Mouse (Mus musculus): ENCODE data around the gene Dab1. TPM values are rescaled to one million over a fixed set of nuclear protein-coding genes. Genes with fewer than 3 reads are reported as not detected.

Dab1 gene
- polyA plus RNA-seq, 1 experiment from 2014 or later = 14.3 TPM

DNA sequence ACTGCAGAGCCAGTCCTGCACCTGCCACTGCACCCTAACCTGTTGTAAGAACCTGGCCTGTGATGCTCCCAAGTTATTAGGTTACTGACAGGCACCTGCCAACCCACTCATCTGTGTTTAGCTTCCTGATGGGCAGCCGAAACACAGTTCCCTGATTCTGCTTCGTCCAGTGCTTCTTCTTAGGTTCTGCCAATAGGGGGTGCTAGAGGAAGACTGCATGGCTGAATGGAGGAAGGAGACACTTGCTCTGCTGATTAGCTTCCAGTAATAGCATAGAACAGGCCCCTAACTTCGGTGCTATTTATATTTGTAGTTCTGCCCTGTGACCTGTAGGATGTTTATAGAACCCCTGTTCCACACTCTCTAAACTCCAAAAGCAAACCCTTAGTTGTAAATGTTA is 83.0 kb downstream of the Dab1 start:
- no peak for ATAC-seq (ENCODE audit: insufficient number of reproducible peaks, low FRiP score, low TSS enrichment, low read depth)
- 50% methylated on average over 3 of the region's 3 CpGs for WGBS
- no peak overlapping the region for H3K27ac ChIP-seq (replicated peaks)

DNA sequence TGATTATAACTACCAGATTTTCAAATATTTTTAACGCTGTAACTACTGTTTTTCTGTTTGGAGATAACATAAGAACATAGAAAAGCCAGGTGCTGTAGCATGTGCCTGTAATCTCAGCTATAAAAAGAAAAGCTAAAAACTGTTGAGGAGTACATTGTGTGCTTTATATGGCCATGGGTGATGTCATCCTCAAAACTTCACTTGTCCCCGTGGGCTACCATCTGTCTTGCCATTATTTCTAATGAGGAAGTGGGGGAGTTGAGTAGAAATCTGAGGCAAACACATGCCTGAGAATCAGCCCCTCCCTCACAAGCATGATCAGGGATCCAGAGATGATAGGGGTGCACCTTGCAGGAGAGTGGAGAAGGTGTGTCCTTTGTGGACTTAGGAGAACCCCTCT is 85.3 kb downstream of the Dab1 start:
- ATAC-seq (ENCODE audit: insufficient number of reproducible peaks, low FRiP score, low TSS enrichment, low read depth) = no peak
- Histone ChIP-seq H3K4me1 (no peaks in the 10 kb centered on the region), H3K27me3 (no peaks in the 10 kb centered on the region), H3K4me3 (replicated peaks) (no peak overlapping the region), H3K27ac (replicated peaks) (no peak overlapping the region), H3K9me3 (replicated peaks) (no peaks in the 10 kb centered on the region), H3K36me3 (no peaks in the 10 kb centered on the region), H3K9ac (no peak overlapping the region), H3K4me2 (replicated peaks) (no peak overlapping the region)
- 67% methylated on average over 2 of the region's 2 CpGs for WGBS

More for the DNA sequence above, 83.0 kb downstream of the Dab1 start:
- no peaks in the 10 kb centered on the region for H3K27me3 ChIP-seq
- H3K9me3 ChIP-seq (replicated peaks) = no peaks in the 10 kb centered on the region
- H3K4me1 ChIP-seq = no peaks in the 10 kb centered on the region
- H3K36me3 ChIP-seq = no peaks in the 10 kb centered on the region
- no peak overlapping the region for H3K4me3 ChIP-seq (replicated peaks)
- H3K9ac ChIP-seq = no peak overlapping the region
- no peak overlapping the region for H3K4me2 ChIP-seq (replicated peaks)

DNA sequence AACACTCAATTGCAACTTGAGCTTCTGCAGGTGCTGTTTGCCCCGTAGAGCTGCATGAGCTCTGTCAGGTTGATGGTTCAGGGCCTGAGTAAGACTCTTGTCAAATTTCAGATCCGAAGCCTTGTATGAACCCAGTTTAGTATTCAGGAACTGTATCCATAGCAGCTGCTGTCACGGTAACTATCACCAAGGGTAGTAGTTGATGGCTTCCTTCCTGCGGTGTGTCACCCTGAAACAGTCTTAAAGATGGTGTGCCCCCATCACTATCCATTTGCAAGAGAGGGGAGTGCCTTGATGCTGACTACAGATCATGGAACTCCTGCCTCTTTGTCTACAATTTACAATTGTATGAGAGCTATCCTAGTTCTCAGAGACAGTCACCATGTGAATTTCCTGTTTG is 87.3 kb downstream of the Dab1 start:
- Histone ChIP-seq H3K27ac (replicated peaks) (no peak overlapping the region), H3K4me3 (replicated peaks) (no peak overlapping the region), H3K4me2 (replicated peaks) (no peak overlapping the region), H3K9ac (no peak overlapping the region), H3K4me1 (no peaks in the 10 kb centered on the region), H3K9me3 (replicated peaks) (no peaks in the 10 kb centered on the region), H3K27me3 (no peaks in the 10 kb centered on the region), H3K36me3 (no peaks in the 10 kb centered on the region)
- WGBS = 78% methylated on average over 4 of the region's 4 CpGs
- ATAC-seq (ENCODE audit: insufficient number of reproducible peaks, low FRiP score, low TSS enrichment, low read depth) = no peak

DNA sequence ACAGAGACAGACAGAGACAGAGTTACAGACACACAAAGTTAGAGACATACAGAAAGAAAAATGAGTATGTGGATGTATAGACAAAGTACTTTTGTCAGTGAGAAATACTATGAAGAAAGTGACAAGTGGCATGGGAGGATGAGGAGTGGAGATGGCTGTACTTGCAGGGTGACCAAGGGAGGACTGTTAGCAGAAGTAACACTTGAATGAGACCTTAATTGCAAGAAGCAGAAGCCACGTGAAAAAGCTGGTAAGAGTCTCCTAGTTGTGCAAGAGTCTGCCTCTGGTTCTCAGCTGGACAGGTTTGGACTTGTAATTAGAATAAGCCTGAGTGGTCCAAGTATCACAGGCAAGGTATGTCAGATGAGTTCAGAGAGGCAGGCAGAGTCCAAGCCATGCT is 88.0 kb downstream of the Dab1 start:
- Histone ChIP-seq H3K4me3 (replicated peaks) (no peak overlapping the region), H3K9me3 (replicated peaks) (no peaks in the 10 kb centered on the region), H3K4me1 (no peaks in the 10 kb centered on the region), H3K4me2 (replicated peaks) (no peak overlapping the region), H3K27ac (replicated peaks) (no peak overlapping the region), H3K9ac (no peak overlapping the region), H3K36me3 (no peaks in the 10 kb centered on the region), H3K27me3 (no peaks in the 10 kb centered on the region)
- no peak for ATAC-seq (ENCODE audit: insufficient number of reproducible peaks, low FRiP score, low TSS enrichment, low read depth)
- WGBS = 55% methylated on average over 1 of the region's 1 CpGs

DNA sequence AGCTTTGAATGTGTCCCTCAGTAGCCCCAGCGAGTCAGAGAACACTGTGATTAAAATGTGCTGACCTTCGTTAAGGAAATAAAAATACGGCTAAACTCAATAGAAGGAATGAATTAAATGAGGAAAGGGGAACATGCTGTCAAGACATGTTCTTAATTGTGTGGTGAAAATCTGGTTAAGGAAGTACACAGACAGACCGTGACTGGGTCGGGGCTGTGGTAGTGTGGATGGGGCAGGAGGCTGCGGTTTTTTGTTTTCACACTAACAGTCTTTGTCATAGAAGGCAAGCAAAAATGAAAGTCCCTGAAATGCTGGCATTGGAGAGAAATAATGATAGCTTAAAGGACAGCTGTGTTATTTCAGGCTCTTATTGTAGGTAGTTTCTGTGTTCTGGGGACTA is 92.2 kb downstream of the Dab1 start:
- no peak overlapping the region for H3K4me3 ChIP-seq (replicated peaks)
- H3K4me2 ChIP-seq (replicated peaks) = no peak overlapping the region
- no peak for ATAC-seq (ENCODE audit: insufficient number of reproducible peaks, low FRiP score, low TSS enrichment, low read depth)
- no peaks in the 10 kb centered on the region for H3K4me1 ChIP-seq
- no peak overlapping the region for H3K27ac ChIP-seq (replicated peaks)
- H3K9me3 ChIP-seq (replicated peaks) = no peaks in the 10 kb centered on the region
- H3K27me3 ChIP-seq = no peaks in the 10 kb centered on the region
- H3K36me3 ChIP-seq = no peaks in the 10 kb centered on the region
- 52% methylated on average over 6 of the region's 6 CpGs for WGBS
- no peak overlapping the region for H3K9ac ChIP-seq

DNA sequence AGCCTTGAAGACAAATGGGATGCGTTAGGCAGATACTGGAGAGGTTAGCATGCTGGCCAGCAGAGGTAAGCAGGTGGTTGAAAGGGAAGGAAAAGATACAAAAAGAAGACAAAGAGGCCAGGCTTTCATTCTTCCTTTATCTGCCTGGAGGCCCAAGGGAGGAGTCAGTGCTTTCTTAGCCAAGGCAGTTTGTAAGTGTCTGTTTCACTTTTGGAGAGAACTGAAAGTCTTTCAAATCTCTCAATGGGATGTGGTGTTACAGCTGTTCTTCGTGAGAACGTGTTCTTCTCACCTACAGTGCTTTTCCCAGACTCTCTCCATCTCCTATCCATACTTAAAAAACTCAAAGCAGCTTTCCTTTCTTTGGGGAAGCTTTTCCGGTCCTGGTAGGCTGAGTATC is 94.8 kb downstream of the Dab1 start:
- no peaks in the 10 kb centered on the region for H3K27me3 ChIP-seq
- no peak for ATAC-seq (ENCODE audit: insufficient number of reproducible peaks, low FRiP score, low TSS enrichment, low read depth)
- H3K9ac ChIP-seq = no peak overlapping the region
- H3K27ac ChIP-seq (replicated peaks) = no peak overlapping the region
- H3K36me3 ChIP-seq = no peaks in the 10 kb centered on the region
- 74% methylated on average over 4 of the region's 4 CpGs for WGBS
- no peak overlapping the region for H3K4me3 ChIP-seq (replicated peaks)
- no peaks in the 10 kb centered on the region for H3K4me1 ChIP-seq
- H3K9me3 ChIP-seq (replicated peaks) = no peaks in the 10 kb centered on the region
- H3K4me2 ChIP-seq (replicated peaks) = no peak overlapping the region

DNA sequence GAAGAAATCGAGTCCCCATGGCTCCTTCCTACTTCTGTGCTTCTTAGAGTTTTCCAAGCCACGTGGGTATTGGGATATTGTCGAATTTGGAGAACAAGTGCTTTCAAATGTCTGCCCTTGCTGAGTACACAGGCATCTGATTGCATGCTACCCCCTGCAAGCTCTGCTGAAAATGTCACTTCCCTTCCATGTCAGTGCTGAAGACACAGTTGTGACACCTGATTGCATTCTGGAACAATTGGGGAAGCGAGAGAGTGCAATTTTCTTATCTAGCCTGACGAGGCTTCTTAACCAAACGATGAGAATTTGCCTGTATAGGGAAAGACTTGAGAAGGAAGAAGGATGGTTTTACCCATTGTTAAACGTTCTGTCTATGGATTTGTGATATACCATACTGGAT is 95.8 kb downstream of the Dab1 start:
- Histone ChIP-seq H3K4me1 (no peaks in the 10 kb centered on the region), H3K27me3 (no peaks in the 10 kb centered on the region), H3K9me3 (replicated peaks) (no peaks in the 10 kb centered on the region), H3K9ac (no peak overlapping the region), H3K4me3 (replicated peaks) (no peak overlapping the region), H3K4me2 (replicated peaks) (no peak overlapping the region), H3K36me3 (no peaks in the 10 kb centered on the region), H3K27ac (replicated peaks) (no peak overlapping the region)
- ATAC-seq (ENCODE audit: insufficient number of reproducible peaks, low FRiP score, low TSS enrichment, low read depth) = no peak
- 76% methylated on average over 7 of the region's 7 CpGs for WGBS

DNA sequence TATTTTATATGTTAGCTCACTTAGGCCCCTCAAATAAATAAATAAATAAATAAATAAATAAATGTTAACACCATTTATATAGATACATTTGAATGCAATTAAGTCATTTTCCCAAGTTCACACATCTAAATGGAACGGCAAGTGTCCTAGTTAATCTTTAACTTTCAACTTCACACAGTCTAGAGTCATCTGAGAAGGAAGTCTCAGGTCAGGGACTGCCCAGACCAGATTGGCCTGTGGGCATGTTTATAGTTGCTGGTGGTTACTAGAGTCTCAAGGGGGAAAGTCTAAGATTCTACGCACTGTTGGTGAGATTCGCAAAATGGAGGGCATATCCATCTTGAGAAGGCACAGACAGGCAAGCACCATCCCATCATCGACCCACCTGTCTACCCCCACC is 96.4 kb downstream of the Dab1 start:
- Histone ChIP-seq H3K4me1 (no peaks in the 10 kb centered on the region), H3K36me3 (no peaks in the 10 kb centered on the region), H3K9me3 (replicated peaks) (no peaks in the 10 kb centered on the region), H3K4me3 (replicated peaks) (no peak overlapping the region), H3K27ac (replicated peaks) (no peak overlapping the region), H3K4me2 (replicated peaks) (no peak overlapping the region), H3K9ac (no peak overlapping the region), H3K27me3 (no peaks in the 10 kb centered on the region)
- no peak for ATAC-seq (ENCODE audit: insufficient number of reproducible peaks, low FRiP score, low TSS enrichment, low read depth)
- 89% methylated on average over 4 of the region's 4 CpGs for WGBS

DNA sequence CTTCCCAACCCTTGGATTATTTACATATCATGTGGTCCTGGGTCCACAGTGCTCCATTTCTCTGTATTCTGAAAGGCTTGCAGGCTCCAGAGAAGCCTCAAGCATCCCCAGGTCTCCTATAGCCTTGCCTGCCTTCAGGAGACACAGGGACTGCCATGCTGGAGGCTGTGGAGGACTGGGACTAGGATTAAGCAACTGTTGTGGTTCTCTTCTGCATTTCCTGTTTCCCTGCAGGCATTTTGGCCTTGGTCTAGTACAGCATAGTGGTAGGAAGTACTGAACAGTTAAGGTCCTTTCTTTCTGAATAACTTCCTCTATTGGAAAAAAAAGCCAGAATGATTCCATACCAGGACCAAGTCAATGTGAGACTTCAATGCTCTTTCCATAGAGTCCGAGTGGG is 103.6 kb downstream of the Dab1 start:
- 71% methylated on average over 1 of the region's 1 CpGs for WGBS
- Histone ChIP-seq H3K36me3 (no peaks in the 10 kb centered on the region), H3K4me1 (no peaks in the 10 kb centered on the region), H3K27ac (replicated peaks) (no peak overlapping the region), H3K27me3 (no peaks in the 10 kb centered on the region), H3K4me2 (replicated peaks) (no peak overlapping the region), H3K4me3 (replicated peaks) (no peak overlapping the region), H3K9ac (no peak overlapping the region), H3K9me3 (replicated peaks) (no peaks in the 10 kb centered on the region)
- ATAC-seq (ENCODE audit: insufficient number of reproducible peaks, low FRiP score, low TSS enrichment, low read depth) = no peak

DNA sequence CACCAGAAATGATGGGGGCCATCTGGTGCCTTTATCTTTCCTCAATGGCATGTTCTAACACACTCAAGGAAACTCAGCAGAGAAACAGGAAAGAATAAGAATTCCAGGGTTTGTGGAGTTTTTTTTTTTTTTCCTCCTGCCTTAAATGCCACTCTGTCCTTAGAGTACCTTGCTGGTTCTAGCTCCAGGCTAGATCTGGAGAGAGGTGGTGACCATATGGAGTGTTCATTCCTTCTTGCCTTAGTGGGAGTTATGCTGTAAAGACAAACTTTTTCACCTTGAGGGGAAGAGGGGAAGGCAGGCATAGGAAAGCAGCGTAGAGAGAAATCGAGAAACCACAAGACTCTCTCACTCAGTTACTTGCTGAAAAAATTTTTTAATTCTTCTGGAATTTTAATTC is 107.3 kb downstream of the Dab1 start:
- no peak for ATAC-seq (ENCODE audit: insufficient number of reproducible peaks, low FRiP score, low TSS enrichment, low read depth)
- Histone ChIP-seq H3K27ac (replicated peaks) (no peak overlapping the region), H3K9ac (no peak overlapping the region), H3K36me3 (no peaks in the 10 kb centered on the region), H3K9me3 (replicated peaks) (no peaks in the 10 kb centered on the region), H3K4me1 (no peaks in the 10 kb centered on the region), H3K4me3 (replicated peaks) (no peak overlapping the region), H3K4me2 (replicated peaks) (no peak overlapping the region), H3K27me3 (no peaks in the 10 kb centered on the region)
- 56% methylated on average over 2 of the region's 2 CpGs for WGBS

DNA sequence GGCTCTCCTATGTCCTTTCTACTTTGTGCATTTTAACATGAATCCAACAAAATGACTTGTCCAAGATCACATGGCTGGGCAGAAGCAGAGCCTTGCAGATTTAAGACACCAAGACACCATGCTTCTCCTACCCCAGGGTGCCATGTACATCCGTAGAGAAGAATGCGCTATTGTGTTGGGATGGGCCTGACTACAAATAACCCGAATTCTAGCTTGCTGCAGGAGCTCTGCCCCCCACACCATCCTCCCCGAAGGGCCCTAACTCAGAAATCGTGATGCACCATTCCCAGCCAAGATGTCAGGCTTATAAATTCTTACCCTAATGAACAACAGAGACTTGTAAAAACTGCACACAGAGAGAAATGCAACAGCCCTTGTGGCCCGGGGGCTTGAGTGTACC is 118.0 kb downstream of the Dab1 start:
- Histone ChIP-seq H3K27ac (replicated peaks) (no peak overlapping the region), H3K9ac (no peak overlapping the region), H3K9me3 (replicated peaks) (no peaks in the 10 kb centered on the region), H3K36me3 (no peaks in the 10 kb centered on the region), H3K4me2 (replicated peaks) (no peak overlapping the region), H3K27me3 (no peaks in the 10 kb centered on the region), H3K4me1 (peaks cover 4% of the 10 kb centered on the region; the same call in 1 of the 2 replicates), H3K4me3 (replicated peaks) (no peak overlapping the region)
- 25% methylated on average over 6 of the region's 6 CpGs for WGBS
- ATAC-seq (ENCODE audit: insufficient number of reproducible peaks, low FRiP score, low TSS enrichment, low read depth) = no peak

DNA sequence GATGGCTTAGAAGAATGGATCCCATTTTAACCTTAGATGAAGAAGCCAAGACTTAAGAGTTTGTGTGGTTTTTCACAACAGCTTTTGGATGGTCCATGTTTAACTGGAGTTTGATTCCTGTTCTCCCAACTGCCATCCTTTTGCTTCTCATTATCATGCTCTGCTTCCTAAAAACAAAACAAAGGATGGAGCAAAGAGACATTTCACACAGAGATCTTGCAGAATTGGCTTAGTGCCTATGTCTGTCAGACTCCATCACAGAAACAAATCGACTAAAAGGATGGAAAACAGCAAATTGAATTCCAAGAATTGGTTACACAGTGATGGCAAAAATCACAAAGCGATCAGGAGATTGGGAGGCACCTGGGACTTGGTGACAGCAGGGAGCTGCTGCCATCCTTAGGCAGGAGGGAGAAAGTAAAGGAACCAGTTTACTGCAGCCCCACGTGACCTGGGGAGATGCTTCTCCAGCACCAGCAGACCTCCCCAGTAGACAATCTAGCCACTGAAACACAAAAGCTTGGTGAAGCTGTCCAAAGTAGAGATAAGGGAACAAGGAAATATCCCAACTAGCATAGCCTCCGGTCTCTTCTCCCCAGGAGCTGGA is 132.2 kb downstream of the Dab1 start:
- no peak overlapping the region for H3K4me3 ChIP-seq (replicated peaks)
- WGBS = 46% methylated on average over 4 of the region's 4 CpGs
- ATAC-seq (ENCODE audit: insufficient number of reproducible peaks, low FRiP score, low TSS enrichment, low read depth) = no peak

More for the DNA sequence above, 132.2 kb downstream of the Dab1 start:
- Histone ChIP-seq H3K4me2 (replicated peaks) (no peak overlapping the region), H3K27me3 (no peaks in the 10 kb centered on the region), H3K9ac (no peak overlapping the region), H3K9me3 (replicated peaks) (no peaks in the 10 kb centered on the region), H3K4me1 (no peaks in the 10 kb centered on the region), H3K36me3 (no peaks in the 10 kb centered on the region), H3K27ac (replicated peaks) (no peak overlapping the region)
